Mouse (Mus musculus): ENCODE results near the gene Clec4f. TPM values are rescaled to one million over a fixed set of nuclear protein-coding genes. Genes with fewer than 3 reads are reported as not detected.

Gene Clec4f
- total and polyA plus RNA-seq, 3 experiments: not detected

DNA sequence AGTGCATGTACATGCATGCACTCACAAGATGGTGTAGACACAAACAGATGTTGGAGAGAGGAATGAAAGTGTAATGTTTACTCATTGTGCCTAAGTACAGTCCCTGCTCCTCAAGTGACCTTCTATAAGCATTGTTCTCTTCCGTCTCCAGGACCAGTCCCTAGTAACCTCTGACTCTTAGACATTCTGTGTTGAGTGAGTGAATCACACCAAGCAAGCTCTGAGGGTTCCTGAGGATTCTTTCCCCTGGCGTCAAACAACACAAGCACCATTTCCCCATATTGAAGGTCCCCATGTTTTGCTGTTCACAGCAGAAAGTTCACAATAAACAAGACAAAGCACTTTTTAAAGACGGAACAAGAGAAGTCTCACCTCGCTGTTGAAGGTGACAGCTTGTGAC, 24.2 kb downstream of the Clec4f start:
- in situ Hi-C loops (cut with MboI; ENCODE audit: low pct_ligation_motif_present, low pct_unique_long_range_greater_than_20kb, low sequenced_read_pairs) (no loop called here), dilution Hi-C loops (cut with MboI; ENCODE audit: extremely low pct_ligation_motif_present, extremely low pct_unique_long_range_greater_than_20kb, low sequenced_read_pairs) (no loop called here)
- Histone ChIP-seq H3K9me3 (replicated peaks; ENCODE audit: low read length) (peaks cover 2% of the 10 kb centered on the region), H3K4me1 (ENCODE audit: control insufficient read depth in 1 of 2, insufficient read depth in 2 of 2) (no peaks in the 10 kb centered on the region), H3K79me2 (replicated peaks; ENCODE audit: control insufficient read depth, extremely low read depth, insufficient read depth, poor library complexity, severe bottlenecking) (no peaks in the 10 kb centered on the region), H3K27ac (ENCODE audit: insufficient read depth, low read depth) (no peak overlapping the region), H3K4me2 (ENCODE audit: insufficient read depth, low read depth, poor library complexity, severe bottlenecking) (no peak overlapping the region), H3K27me3 (replicated peaks) (peaks cover 83% of the 10 kb centered on the region), H3K4me3 (replicated peaks in 1 of 3; ENCODE audit: low read depth in 2 of 3, low read length in 2 of 3, poor library complexity in 1 of 3) (no peak overlapping the region), H3K9ac (ENCODE audit: insufficient read depth, low read depth) (no peak overlapping the region), H3K36me3 (replicated peaks in 1 of 2; ENCODE audit: control insufficient read depth in 1 of 2, insufficient read depth in 1 of 2, low read length in 1 of 2) (no peaks in the 10 kb centered on the region)
- DNase-seq (ENCODE audit: extremely low read depth): no peak
- TF ChIP-seq IRF4 (IDR thresholded peaks at IDR 0.05; ENCODE audit: low read depth, low read length) (no peak), CHD2 (IDR thresholded peaks at IDR 0.05; ENCODE audit: low read length) (no peak), ZKSCAN1 (IDR thresholded peaks at IDR 0.05; ENCODE audit: borderline replicate concordance, low read depth, low read length) (no peak), CTCF (conservative IDR thresholded peaks at IDR 0.05 in 1 of 2, IDR thresholded peaks at IDR 0.05 in 1 of 2; ENCODE audit: low read depth in 2 of 2, low read length in 2 of 2) (no peak), MAX (IDR thresholded peaks at IDR 0.05; ENCODE audit: low read length) (no peak), EP300 (IDR thresholded peaks at IDR 0.05; ENCODE audit: low read length) (no peak), JUN (IDR thresholded peaks at IDR 0.05; ENCODE audit: insufficient read depth, low read depth, low read length) (no peak), MEF2A (IDR thresholded peaks at IDR 0.05; ENCODE audit: borderline replicate concordance, low read depth, low read length) (no peak), TBP (conservative IDR thresholded peaks at IDR 0.05; ENCODE audit: low read depth, low read length) (no peak), ZC3H11A (IDR thresholded peaks at IDR 0.05; ENCODE audit: low read depth, low read length) (no peak)

DNA sequence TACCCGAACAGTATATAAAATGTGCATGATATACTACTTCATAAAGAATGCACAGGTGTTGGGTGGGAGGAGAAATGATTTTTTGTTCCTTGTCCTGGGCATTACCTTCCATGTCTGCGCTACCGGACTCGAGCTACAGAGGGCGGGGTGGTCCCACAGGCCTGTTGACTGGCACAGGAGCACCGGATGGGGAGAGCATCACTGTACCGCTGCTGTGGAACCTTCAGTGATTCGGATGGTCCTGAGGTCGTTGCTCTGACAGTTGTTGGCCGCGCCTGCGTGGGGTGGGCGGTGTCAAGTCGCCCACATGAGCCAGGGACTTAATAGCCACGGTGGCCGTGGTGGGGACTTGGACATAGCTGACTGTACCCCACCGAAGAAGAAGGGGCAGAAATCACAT, 29.2 kb downstream of the Clec4f start:
- Histone ChIP-seq H3K27me3 (replicated peaks) (peaks cover 88% of the 10 kb centered on the region), H3K4me1 (ENCODE audit: control insufficient read depth in 1 of 2, insufficient read depth in 2 of 2) (no peaks in the 10 kb centered on the region)

More for the DNA sequence above, 29.2 kb downstream of the Clec4f start:
- Histone ChIP-seq H3K9ac (ENCODE audit: insufficient read depth, low read depth) (no peak overlapping the region), H3K9me3 (replicated peaks; ENCODE audit: low read length) (peaks cover 4% of the 10 kb centered on the region), H3K36me3 (replicated peaks in 1 of 2; ENCODE audit: control insufficient read depth in 1 of 2, insufficient read depth in 1 of 2, low read length in 1 of 2) (no peaks in the 10 kb centered on the region), H3K27ac (ENCODE audit: insufficient read depth, low read depth) (no peak overlapping the region), H3K4me2 (ENCODE audit: insufficient read depth, low read depth, poor library complexity, severe bottlenecking) (no peak overlapping the region), H3K79me2 (replicated peaks; ENCODE audit: control insufficient read depth, extremely low read depth, insufficient read depth, poor library complexity, severe bottlenecking) (no peaks in the 10 kb centered on the region), H3K4me3 (replicated peaks in 1 of 3; ENCODE audit: low read depth in 2 of 3, low read length in 2 of 3, poor library complexity in 1 of 3) (no peak overlapping the region)
- DNase-seq (ENCODE audit: extremely low read depth): no peak
- in situ Hi-C loops (cut with MboI; ENCODE audit: low pct_ligation_motif_present, low pct_unique_long_range_greater_than_20kb, low sequenced_read_pairs): no loop called here
- TF ChIP-seq HCFC1 (IDR thresholded peaks at IDR 0.05; ENCODE audit: low read depth, low read length) (no peak), POLR2A (IDR thresholded peaks at IDR 0.05; ENCODE audit: low read depth, low read length) (no peak), NELFE (IDR thresholded peaks at IDR 0.05; ENCODE audit: low read depth, low read length) (no peak), KAT2A (IDR thresholded peaks at IDR 0.05; ENCODE audit: insufficient replicate concordance, low read length) (no peak), POLR2AphosphoS2 (IDR thresholded peaks at IDR 0.05; ENCODE audit: low read depth, low read length) (no peak), CHD2 (IDR thresholded peaks at IDR 0.05; ENCODE audit: low read length) (no peak), ELF1 (IDR thresholded peaks at IDR 0.05; ENCODE audit: low read depth, low read length) (no peak), TBP (conservative IDR thresholded peaks at IDR 0.05; ENCODE audit: low read depth, low read length) (no peak), ZC3H11A (IDR thresholded peaks at IDR 0.05; ENCODE audit: low read depth, low read length) (no peak), JUND (conservative IDR thresholded peaks at IDR 0.05; ENCODE audit: low read depth, low read length) (no peak), GABPA (IDR thresholded peaks at IDR 0.05; ENCODE audit: insufficient replicate concordance, low read depth, low read length) (no peak), MAX (IDR thresholded peaks at IDR 0.05; ENCODE audit: low read length) (no peak), CHD1 (IDR thresholded peaks at IDR 0.05; ENCODE audit: low read depth, low read length) (no peak), E2F4 (IDR thresholded peaks at IDR 0.05; ENCODE audit: insufficient replicate concordance, low read depth, low read length) (no peak), ZNF384 (IDR thresholded peaks at IDR 0.05; ENCODE audit: low read depth, low read length) (no peak), MXI1 (IDR thresholded peaks at IDR 0.05; ENCODE audit: low read depth, low read length) (no peak), BHLHE40 (IDR thresholded peaks at IDR 0.05; ENCODE audit: low read depth, low read length) (no peak), TCF12 (IDR thresholded peaks at IDR 0.05; ENCODE audit: low read depth, low read length) (no peak), USF2 (conservative IDR thresholded peaks at IDR 0.05; ENCODE audit: low read depth, low read length) (no peak), SIN3A (IDR thresholded peaks at IDR 0.05; ENCODE audit: low read length) (no peak)
- dilution Hi-C loops (cut with MboI; ENCODE audit: extremely low pct_ligation_motif_present, extremely low pct_unique_long_range_greater_than_20kb, low sequenced_read_pairs): no loop called here
